Mouse (Mus musculus): ENCODE measurements around the gene Cd96. TPM values are rescaled to one million over a fixed set of nuclear protein-coding genes. Genes with fewer than 3 reads are reported as not detected.

Cd96 gene
- polyA plus RNA-seq, 1 experiment from 2014 or later = not detected

GRCm38 (mm10) chr16:46022958-46023491 lies 97.0 kb downstream of the Cd96 start:
- 61% methylated on average over 5 of the region's 5 CpGs for WGBS
- Histone ChIP-seq H3K27me3 (no peaks in the 10 kb centered on the region), H3K27ac (no peak overlapping the region), H3K36me3 (no peaks in the 10 kb centered on the region), H3K9me3 (replicated peaks) (no peaks in the 10 kb centered on the region), H3K4me2 (no peak overlapping the region), H3K4me3 (replicated peaks) (no peak overlapping the region), H3K4me1 (0 out of 2 replicates have a peak, but pooled peaks cover 6% of the 10 kb centered on the region), H3K9ac (no peak overlapping the region)
- peak; percentile 60 for ATAC-seq (replicated peaks; ENCODE audit: low FRiP score)

- Histone ChIP-seq H3K9me3 (replicated peaks) (no peaks in the 10 kb centered on the region), H3K27ac (no peak overlapping the region), H3K9ac (no peak overlapping the region), H3K4me1 (0 out of 2 replicates have a peak, but pooled peaks cover 6% of the 10 kb centered on the region), H3K27me3 (no peaks in the 10 kb centered on the region), H3K36me3 (no peaks in the 10 kb centered on the region), H3K4me2 (no peak overlapping the region), H3K4me3 (replicated peaks) (no peak overlapping the region)
- peak; percentile 89 for ATAC-seq (replicated peaks; ENCODE audit: low FRiP score)
- 47% methylated on average over 5 of the region's 5 CpGs for WGBS
Observed at GRCm38 (mm10) chr16:46022189-46022928, 97.7 kb downstream of the Cd96 start.

GRCm38 (mm10) chr16:46021302-46021701 lies 98.7 kb downstream of the Cd96 start:
- Histone ChIP-seq H3K27ac (no peak overlapping the region), H3K4me3 (replicated peaks) (no peak overlapping the region), H3K4me2 (no peak overlapping the region), H3K9ac (no peak overlapping the region), H3K9me3 (replicated peaks) (no peaks in the 10 kb centered on the region), H3K36me3 (no peaks in the 10 kb centered on the region), H3K4me1 (0 out of 2 replicates have a peak, but pooled peaks cover 6% of the 10 kb centered on the region), H3K27me3 (no peaks in the 10 kb centered on the region)
- 75% methylated on average over 2 of the region's 2 CpGs for WGBS
- no peak for ATAC-seq (replicated peaks; ENCODE audit: low FRiP score)

- H3K36me3 ChIP-seq = no peaks in the 10 kb centered on the region
- no peaks in the 10 kb centered on the region for H3K9me3 ChIP-seq (replicated peaks)
- WGBS = 70% methylated on average over 2 of the region's 2 CpGs
- 0 out of 2 replicates have a peak, but pooled peaks cover 6% of the 10 kb centered on the region for H3K4me1 ChIP-seq
- H3K27me3 ChIP-seq = no peaks in the 10 kb centered on the region
- no peak overlapping the region for H3K9ac ChIP-seq
- H3K4me2 ChIP-seq = no peak overlapping the region
- no peak overlapping the region for H3K4me3 ChIP-seq (replicated peaks)
- ATAC-seq (replicated peaks; ENCODE audit: low FRiP score) = no peak
- no peak overlapping the region for H3K27ac ChIP-seq
Observed at GRCm38 (mm10) chr16:46020396-46020795, 99.7 kb downstream of the Cd96 start.

- Histone ChIP-seq H3K4me2 (no peak overlapping the region), H3K9me3 (replicated peaks) (no peaks in the 10 kb centered on the region), H3K27me3 (no peaks in the 10 kb centered on the region), H3K36me3 (no peaks in the 10 kb centered on the region), H3K9ac (no peak overlapping the region), H3K4me3 (replicated peaks) (no peak overlapping the region), H3K4me1 (0 out of 2 replicates have a peak, but pooled peaks cover 6% of the 10 kb centered on the region), H3K27ac (no peak overlapping the region)
- WGBS = 86% methylated on average over 4 of the region's 4 CpGs
- ATAC-seq (replicated peaks; ENCODE audit: low FRiP score) = no peak
Observed at GRCm38 (mm10) chr16:46019799-46020198, 100.3 kb downstream of the Cd96 start.

- no peak overlapping the region for H3K27ac ChIP-seq
- 78% methylated on average over 1 of the region's 1 CpGs for WGBS
- ATAC-seq (replicated peaks; ENCODE audit: low FRiP score) = no peak
- no peak overlapping the region for H3K4me3 ChIP-seq (replicated peaks)
- no peaks in the 10 kb centered on the region for H3K27me3 ChIP-seq
- no peaks in the 10 kb centered on the region for H3K9me3 ChIP-seq (replicated peaks)
- H3K36me3 ChIP-seq = no peaks in the 10 kb centered on the region
- no peak overlapping the region for H3K9ac ChIP-seq
- 0 out of 2 replicates have a peak, but pooled peaks cover 6% of the 10 kb centered on the region for H3K4me1 ChIP-seq
- no peak overlapping the region for H3K4me2 ChIP-seq
Observed at GRCm38 (mm10) chr16:46019359-46019758, 100.7 kb downstream of the Cd96 start.

GRCm38 (mm10) chr16:46011696-46012095 lies 108.4 kb downstream of the Cd96 start:
- ATAC-seq (replicated peaks; ENCODE audit: low FRiP score) = no peak
- Histone ChIP-seq H3K4me2 (no peak overlapping the region), H3K9ac (no peak overlapping the region), H3K4me1 (peaks cover 16% of the 10 kb centered on the region), H3K9me3 (replicated peaks) (no peaks in the 10 kb centered on the region), H3K36me3 (no peaks in the 10 kb centered on the region), H3K27me3 (no peaks in the 10 kb centered on the region), H3K4me3 (replicated peaks) (no peak overlapping the region), H3K27ac (no peak overlapping the region)
- 81% methylated on average over 1 of the region's 1 CpGs for WGBS

- Histone ChIP-seq H3K4me3 (replicated peaks) (peak overlapping the region; percentile 68), H3K27ac (peak overlapping the region; percentile 75), H3K36me3 (no peaks in the 10 kb centered on the region), H3K27me3 (no peaks in the 10 kb centered on the region), H3K4me2 (peak overlapping the region; percentile 90), H3K4me1 (peaks cover 16% of the 10 kb centered on the region), H3K9me3 (replicated peaks) (no peaks in the 10 kb centered on the region), H3K9ac (peak overlapping the region; percentile 47)
- WGBS = 9% methylated on average over 5 of the region's 5 CpGs
- 0 out of 2 replicates have a peak, but pooled peaks have one; percentile 10 for ATAC-seq (replicated peaks; ENCODE audit: low FRiP score)
Observed at GRCm38 (mm10) chr16:46010906-46011220, 109.2 kb downstream of the Cd96 start.

GRCm38 (mm10) chr16:46010153-46010905 lies 109.7 kb downstream of the Cd96 start, which contains the start of gene Plcxd2:
Gene Plcxd2 (minus strand): TSS chr16:46010218.
- H3K27me3 ChIP-seq = no peaks in the 10 kb centered on the region
- H3K9ac ChIP-seq = peak within 1 kb of the TSS; percentile 51
- under 1% methylated on average over 39 of the region's 39 CpGs for WGBS
- peak within 1 kb of the TSS; percentile 90 for H3K4me2 ChIP-seq
- peak within 1 kb of the TSS; percentile 75 for H3K27ac ChIP-seq
- peak within 1 kb of the TSS; percentile 68 for H3K4me3 ChIP-seq (replicated peaks)
- ATAC-seq (replicated peaks; ENCODE audit: low FRiP score) = peak; percentile 99
- no peaks in the 10 kb centered on the region for H3K9me3 ChIP-seq (replicated peaks)
- H3K4me1 ChIP-seq = peaks cover 16% of the 10 kb centered on the region
- no peaks in the 10 kb centered on the region for H3K36me3 ChIP-seq

GRCm38 (mm10) chr16:46009717-46010116 lies 110.3 kb downstream of the Cd96 start:
- no peaks in the 10 kb centered on the region for H3K9me3 ChIP-seq (replicated peaks)
- no peak for ATAC-seq (replicated peaks; ENCODE audit: low FRiP score)
- 1% methylated on average over 13 of the region's 13 CpGs for WGBS
- peak overlapping the region; percentile 75; the same call in 1 of the 2 replicates for H3K27ac ChIP-seq
- no peaks in the 10 kb centered on the region for H3K36me3 ChIP-seq
- peak overlapping the region; percentile 90 for H3K4me2 ChIP-seq
- H3K9ac ChIP-seq = peak overlapping the region; percentile 51
- H3K4me3 ChIP-seq (replicated peaks) = peak overlapping the region; percentile 68
- no peaks in the 10 kb centered on the region for H3K27me3 ChIP-seq
- H3K4me1 ChIP-seq = peaks cover 16% of the 10 kb centered on the region

GRCm38 (mm10) chr16:46008766-46009165 lies 111.3 kb downstream of the Cd96 start:
- no peak overlapping the region for H3K27ac ChIP-seq
- no peak overlapping the region for H3K9ac ChIP-seq
- no peaks in the 10 kb centered on the region for H3K9me3 ChIP-seq (replicated peaks)
- peaks cover 16% of the 10 kb centered on the region for H3K4me1 ChIP-seq
- H3K4me2 ChIP-seq = peak overlapping the region; percentile 90; the same call in 1 of the 2 replicates
- ATAC-seq (replicated peaks; ENCODE audit: low FRiP score) = no peak
- no peaks in the 10 kb centered on the region for H3K27me3 ChIP-seq
- H3K36me3 ChIP-seq = no peaks in the 10 kb centered on the region
- H3K4me3 ChIP-seq (replicated peaks) = 0 out of 2 replicates have a peak overlapping the region, but pooled peaks have one; percentile 68
- 74% methylated on average over 3 of the region's 3 CpGs for WGBS

Measured in kidney, embryonic 15.5 days (tissue).